Mouse (Mus musculus): ENCODE data around the gene Kdelr2. TPM values are rescaled to one million over a fixed set of nuclear protein-coding genes. Genes with fewer than 3 reads are reported as not detected.
"Not testable (repeated sequence)": the region's sequence is repeated elsewhere in the genome, so short reads cannot be mapped to it uniquely, and the experiment has no call there.

Kdelr2 gene
- total RNA-seq (2021), result 10 to 100 TPM; 84.3 to 93.6 TPM

GRCm38 (mm10) chr5:143403221-143404147 lies at the start of gene Kdelr2:
Gene Kdelr2, plus strand, starts transcription at chr5:143403838.
- DNase-seq, result peak; percentile 93
- intact Hi-C loops (cut with DNase I), result no loop called here

- no peak for DNase-seq
- intact Hi-C loops (cut with DNase I), result no loop called here
Measured at GRCm38 (mm10) chr5:143356017-143356416, 47.6 kb upstream of the Kdelr2 start.

GRCm38 (mm10) chr5:143356686-143357388 lies 46.8 kb upstream of the Kdelr2 start, which contains the start of gene Grid2ip:
Gene Grid2ip, plus strand, starts transcription at chr5:143357338.
- DNase-seq, result no peak
- intact Hi-C loops (cut with DNase I), result no loop called here

- intact Hi-C loops (cut with DNase I), result no loop called here
- no peak for DNase-seq
Measured at GRCm38 (mm10) chr5:143357564-143357963, 46.1 kb upstream of the Kdelr2 start.

GRCm38 (mm10) chr5:143359263-143359662 lies 44.4 kb upstream of the Kdelr2 start:
- intact Hi-C loops (cut with DNase I), result no loop called here

GRCm38 (mm10) chr5:143360000-143360399 lies 43.6 kb upstream of the Kdelr2 start:
- DNase-seq, result no peak
- intact Hi-C loops (cut with DNase I), result no loop called here

More at GRCm38 (mm10) chr5:143359263-143359662, 44.4 kb upstream of the Kdelr2 start:
- DNase-seq, result no peak

- intact Hi-C loops (cut with DNase I), result no loop called here
- DNase-seq, result no peak
Measured at GRCm38 (mm10) chr5:143361428-143361827, 42.2 kb upstream of the Kdelr2 start.

GRCm38 (mm10) chr5:143363678-143364615 lies 39.7 kb upstream of the Kdelr2 start:
- intact Hi-C loops (cut with DNase I), result no loop called here
- DNase-seq, result peak in 1 of 2 experiments; percentile 30

- DNase-seq, result no peak
- intact Hi-C loops (cut with DNase I), result no loop called here
Measured at GRCm38 (mm10) chr5:143367931-143368330, 35.7 kb upstream of the Kdelr2 start.

GRCm38 (mm10) chr5:143369611-143370255 lies 33.9 kb upstream of the Kdelr2 start:
- DNase-seq, result no peak
- intact Hi-C loops (cut with DNase I), result loop anchor here (5.0 kb wide), 1 partner anchor 53 kb away; no protein-coding TSS in a partner anchor

- DNase-seq, result no peak
- intact Hi-C loops (cut with DNase I), result loop anchor here (5.0 kb wide), 1 partner anchor 52 kb away; no protein-coding TSS in a partner anchor
Measured at GRCm38 (mm10) chr5:143370416-143371145, 33.1 kb upstream of the Kdelr2 start.

GRCm38 (mm10) chr5:143371146-143371510 lies 32.5 kb upstream of the Kdelr2 start:
- DNase-seq, result no peak
- intact Hi-C loops (cut with DNase I), result loop anchor here (5.0 kb wide), 1 partner anchor 51 kb away; no protein-coding TSS in a partner anchor

GRCm38 (mm10) chr5:143372818-143373217 lies 30.8 kb upstream of the Kdelr2 start:
- peak; percentile 7 to 27 for DNase-seq
- intact Hi-C loops (cut with DNase I), result loop anchor here (5.0 kb wide), 1 partner anchor 49 kb away; no protein-coding TSS in a partner anchor

- intact Hi-C loops (cut with DNase I), result no loop called here
- DNase-seq, result peak; percentile 67 to 83
Measured at GRCm38 (mm10) chr5:143375242-143375641, 28.4 kb upstream of the Kdelr2 start.

GRCm38 (mm10) chr5:143376156-143376555 lies 27.5 kb upstream of the Kdelr2 start:
- intact Hi-C loops (cut with DNase I), result no loop called here
- DNase-seq, result no peak

GRCm38 (mm10) chr5:143386797-143387621 lies 16.6 kb upstream of the Kdelr2 start:
- no peak for DNase-seq

GRCm38 (mm10) chr5:143394184-143394583 lies 9.5 kb upstream of the Kdelr2 start:
- intact Hi-C loops (cut with DNase I), result no loop called here
- no peak for DNase-seq

More at GRCm38 (mm10) chr5:143386797-143387621, 16.6 kb upstream of the Kdelr2 start:
- intact Hi-C loops (cut with DNase I), result no loop called here

GRCm38 (mm10) chr5:143394966-143395365 lies 8.7 kb upstream of the Kdelr2 start:
- intact Hi-C loops (cut with DNase I); DNase-seq: not testable (repeated sequence)
